Mouse (Mus musculus) left cerebral cortex, postnatal 10 days (tissue): ENCODE data around the gene Slc22a13. TPM values are rescaled to one million over a fixed set of nuclear protein-coding genes. Genes with fewer than 3 reads are reported as not detected.
"Not testable (repeated sequence)": the region's sequence is repeated elsewhere in the genome, so short reads cannot be mapped to it uniquely, and the experiment has no call there.

ENCODE experiments used
- DNase-seq, 2 experiments: peaks; one replicate each; pipeline ENCODE4 v3.0.0; 2021 to 2022; ENCODE audit warnings: low spot score in 2 of 2, mixed read lengths in 1 of 2; ENCODE audit errors: extremely low spot score in 1 of 2
- intact Hi-C: fragments of 180-260 bp; cut with DNase I; formaldehyde crosslinking; loops from one replicate; pipeline ENCODE4 v1.15.1; 2025
- total RNA-seq, 2 experiments: library from RNA; stranded (reverse); gene quantifications; 2 replicates each; pipeline ENCODE4 v1.2.3; 2021

The Slc22a13 gene
- total RNA-seq = not detected

- DNase-seq = no peak
- intact Hi-C loops = no loop called here
Observed at GRCm38 (mm10) chr9:119208998-119209397, at the start of gene Slc22a13. Gene Slc22a13, minus strand, starts transcription at chr9:119209098.

GRCm38 (mm10) chr9:119258128-119258527 is 49.2 kb upstream of the Slc22a13 start:
- intact Hi-C loops = no loop called here

GRCm38 (mm10) chr9:119256161-119256560 is 47.3 kb upstream of the Slc22a13 start:
- intact Hi-C loops = no loop called here
- no peak for DNase-seq

More at GRCm38 (mm10) chr9:119258128-119258527, 49.2 kb upstream of the Slc22a13 start:
- no peak for DNase-seq

- DNase-seq = no peak
- intact Hi-C loops = no loop called here
Observed at GRCm38 (mm10) chr9:119255096-119255495, 46.2 kb upstream of the Slc22a13 start.

GRCm38 (mm10) chr9:119254187-119254586 is 45.3 kb upstream of the Slc22a13 start:
- intact Hi-C loops = no loop called here
- no peak for DNase-seq

GRCm38 (mm10) chr9:119247996-119248395 is 39.1 kb upstream of the Slc22a13 start:
- no peak for DNase-seq
- intact Hi-C loops = no loop called here

GRCm38 (mm10) chr9:119246826-119247225 is 37.9 kb upstream of the Slc22a13 start:
- intact Hi-C loops = no loop called here
- DNase-seq = peak in 1 of 2 experiments; percentile 52

- intact Hi-C loops = no loop called here
- no peak for DNase-seq
Observed at GRCm38 (mm10) chr9:119243981-119244380, 35.1 kb upstream of the Slc22a13 start.

- intact Hi-C loops = no loop called here
- DNase-seq = no peak
Observed at GRCm38 (mm10) chr9:119241169-119241865, 32.4 kb upstream of the Slc22a13 start.

GRCm38 (mm10) chr9:119240286-119240997 is 31.5 kb upstream of the Slc22a13 start:
- intact Hi-C loops = no loop called here
- no peak for DNase-seq

- intact Hi-C loops = no loop called here
- no peak for DNase-seq
Observed at GRCm38 (mm10) chr9:119239274-119239673, 30.4 kb upstream of the Slc22a13 start.

- intact Hi-C loops = no loop called here
- no peak for DNase-seq
Observed at GRCm38 (mm10) chr9:119238796-119239195, 29.9 kb upstream of the Slc22a13 start.

GRCm38 (mm10) chr9:119231552-119231951 is 22.7 kb upstream of the Slc22a13 start:
- no peak for DNase-seq
- intact Hi-C loops = no loop called here

GRCm38 (mm10) chr9:119230829-119231228 is 21.9 kb upstream of the Slc22a13 start:
- no peak for DNase-seq
- intact Hi-C loops = no loop called here

- no peak for DNase-seq
- intact Hi-C loops = no loop called here
Observed at GRCm38 (mm10) chr9:119220249-119220648, 11.4 kb upstream of the Slc22a13 start.

GRCm38 (mm10) chr9:119219667-119220066 is 10.8 kb upstream of the Slc22a13 start:
- no peak for DNase-seq
- intact Hi-C loops = no loop called here

- DNase-seq, intact Hi-C loops: not testable (repeated sequence)
Observed at GRCm38 (mm10) chr9:119215341-119215740, 6.4 kb upstream of the Slc22a13 start.

- intact Hi-C loops = no loop called here
- no peak for DNase-seq
Observed at GRCm38 (mm10) chr9:119214601-119215000, 5.7 kb upstream of the Slc22a13 start.

- intact Hi-C loops = no loop called here
- no peak for DNase-seq
Observed at GRCm38 (mm10) chr9:119212996-119213395, 4.1 kb upstream of the Slc22a13 start.

- no peak for DNase-seq
- intact Hi-C loops = no loop called here
Observed at GRCm38 (mm10) chr9:119207113-119207512, 1.8 kb downstream of the Slc22a13 start.
